Mouse (Mus musculus) heart, embryonic 14.5 days (tissue): Measurements from ENCODE around the gene Napsa. TPM values are rescaled to one million over a fixed set of nuclear protein-coding genes. Genes with fewer than 3 reads are reported as not detected.
A peak's percentile ranks its signal among the peaks of the same experiment; 100 is the strongest.

Experiments
- ATAC-seq: fragments of 200-750 bp; cut with Nextera tagmentation; 2 replicates; pipeline ENCODE4 v1.8.0; 2017; ENCODE audit warnings: low read depth, moderate TSS enrichment; ENCODE audit not compliant: insufficient number of reproducible peaks, insufficient read depth, low FRiP score
- H3K27ac ChIP-seq, 2 experiments: fragments of 200-500 bp in 1 of 2; fragments of 300-500 bp in 1 of 2; sonication (generic) in 1 of 2; replicated peaks in 1 of 2; 2 replicates each; pipeline ENCODE4 v1.5.1; 2012 to 2014; ENCODE audit warnings: low read depth in 2 of 2, low read length in 2 of 2, control low read depth in 1 of 2, mild to moderate bottlenecking in 1 of 2, mixed read lengths in 1 of 2; ENCODE audit not compliant: control insufficient read depth in 1 of 2, insufficient read depth in 1 of 2
- H3K27me3 ChIP-seq: fragments of 300-500 bp; sonication (generic); 2 replicates; pipeline ENCODE4 v1.6.1; 2014; ENCODE audit warnings: mild to moderate bottlenecking, low read length, control low read depth; ENCODE audit not compliant: control insufficient read depth, insufficient read depth
- H3K36me3 ChIP-seq: fragments of 300-500 bp; sonication (generic); 2 replicates; pipeline ENCODE4 v1.6.1; 2014; ENCODE audit warnings: mild to moderate bottlenecking, control low read depth, low read length, mixed read lengths; ENCODE audit not compliant: control insufficient read depth, insufficient read depth
- H3K4me1 ChIP-seq, 2 experiments: fragments of 200-500 bp in 1 of 2; fragments of 300-500 bp in 1 of 2; sonication (generic) in 1 of 2; 2 replicates each; pipeline ENCODE4 v1.6.1; 2012 to 2014; ENCODE audit warnings: low read length in 2 of 2, control low read depth in 1 of 2, mixed read lengths in 1 of 2; ENCODE audit not compliant: control insufficient read depth in 2 of 2, insufficient read depth in 2 of 2
- H3K4me2 ChIP-seq: fragments of 300-500 bp; sonication (generic); 2 replicates; pipeline ENCODE4 v1.6.1; 2014; ENCODE audit warnings: mild to moderate bottlenecking, low read length
- H3K4me3 ChIP-seq, 2 experiments: fragments of 200-500 bp in 1 of 2; fragments of 300-500 bp in 1 of 2; sonication (generic) in 1 of 2; 2 replicates each; pipeline ENCODE4 v1.5.1; 2012 to 2014; ENCODE audit warnings: low read length in 2 of 2, mild to moderate bottlenecking in 2 of 2, control low read depth in 1 of 2, low read depth in 1 of 2, moderate library complexity in 1 of 2; ENCODE audit not compliant: control insufficient read depth in 1 of 2, insufficient read depth in 1 of 2
- H3K9ac ChIP-seq: fragments of 300-500 bp; sonication (generic); 2 replicates; pipeline ENCODE4 v1.6.1; 2014; ENCODE audit warnings: mild to moderate bottlenecking, low read length
- H3K9me3 ChIP-seq: fragments of 300-500 bp; sonication (generic); 2 replicates; pipeline ENCODE4 v1.6.1; 2016; ENCODE audit warnings: low read length, control low read depth; ENCODE audit not compliant: control insufficient read depth
- WGBS: fragments of 180-500 bp; shearing (Covaris S2); extraction: QIAGEN DNeasy Blood & Tissue Kit; methylation state at CpG from one replicate; pipeline ENCODE4 v1.1.7; 2014; 5-methylcytosine and 5-hydroxymethylcytosine counted together
- polyA plus RNA-seq: library from polyadenylated mRNA; unstranded; fragments of >200 nt; fragmentation: Nextera tagmentation; extraction: Ambion mirVana; gene quantifications from 2 replicates; pipeline ENCODE4 v1.2.1, GENCODE M21; 2014

The Napsa gene
- 0.35 and 0.92 TPM in 2 replicates for polyA plus RNA-seq

GRCm38 (mm10) chr7:44572213-44572701 lies at the start of gene Napsa:
Gene Napsa, plus strand, starts transcription at chr7:44572380.
- H3K27me3 ChIP-seq, result 0 out of 2 replicates have a peak, but pooled peaks cover 2% of the 10 kb centered on the region
- H3K4me2 ChIP-seq, result no peak within 1 kb of the TSS
- no peak within 1 kb of the TSS for H3K9ac ChIP-seq
- no peaks in the 10 kb centered on the region for H3K36me3 ChIP-seq
- ATAC-seq, result no peak
- H3K27ac ChIP-seq, result no peak within 1 kb of the TSS
- WGBS, result 37% methylated on average over 7 of the region's 7 CpGs
- H3K4me3 ChIP-seq, result no peak within 1 kb of the TSS
- H3K9me3 ChIP-seq, result no peaks in the 10 kb centered on the region
- no peaks in the 10 kb centered on the region for H3K4me1 ChIP-seq

- H3K27me3 ChIP-seq, result peaks cover 50% of the 10 kb centered on the region
These were observed 49.1 kb upstream of the Napsa start for GRCm38 (mm10) chr7:44523056-44523455.

GRCm38 (mm10) chr7:44524502-44524901 lies 47.7 kb upstream of the Napsa start, which contains the start of gene Mybpc2:
Gene Mybpc2, minus strand, starts transcription at chr7:44524656.
- 25% methylated on average over 12 of the region's 12 CpGs for WGBS
- Histone ChIP-seq H3K4me1 (peaks cover 17 to 20% of the 10 kb centered on the region in 2 experiments), H3K4me2 (peak within 1 kb of the TSS; percentile 57), H3K9ac (peak within 1 kb of the TSS; percentile 70), H3K4me3 (peak within 1 kb of the TSS in 1 of 2 experiments; percentile 2; a peak in 2 of 4 replicates), H3K27me3 (peaks cover 56% of the 10 kb centered on the region), H3K9me3 (no peaks in the 10 kb centered on the region), H3K36me3 (no peaks in the 10 kb centered on the region), H3K27ac (peak within 1 kb of the TSS; percentile 10 to 24; a peak in 1 of 4 replicates)
- ATAC-seq, result no peak

More at GRCm38 (mm10) chr7:44523056-44523455, 49.1 kb upstream of the Napsa start:
- 69% methylated on average over 2 of the region's 2 CpGs for WGBS
- Histone ChIP-seq H3K9me3 (no peaks in the 10 kb centered on the region), H3K27ac (no peak overlapping the region), H3K4me2 (no peak overlapping the region), H3K36me3 (no peaks in the 10 kb centered on the region), H3K9ac (no peak overlapping the region), H3K4me3 (no peak overlapping the region), H3K4me1 (peaks cover 15 to 17% of the 10 kb centered on the region in 2 experiments)
- ATAC-seq, result no peak

DNA sequence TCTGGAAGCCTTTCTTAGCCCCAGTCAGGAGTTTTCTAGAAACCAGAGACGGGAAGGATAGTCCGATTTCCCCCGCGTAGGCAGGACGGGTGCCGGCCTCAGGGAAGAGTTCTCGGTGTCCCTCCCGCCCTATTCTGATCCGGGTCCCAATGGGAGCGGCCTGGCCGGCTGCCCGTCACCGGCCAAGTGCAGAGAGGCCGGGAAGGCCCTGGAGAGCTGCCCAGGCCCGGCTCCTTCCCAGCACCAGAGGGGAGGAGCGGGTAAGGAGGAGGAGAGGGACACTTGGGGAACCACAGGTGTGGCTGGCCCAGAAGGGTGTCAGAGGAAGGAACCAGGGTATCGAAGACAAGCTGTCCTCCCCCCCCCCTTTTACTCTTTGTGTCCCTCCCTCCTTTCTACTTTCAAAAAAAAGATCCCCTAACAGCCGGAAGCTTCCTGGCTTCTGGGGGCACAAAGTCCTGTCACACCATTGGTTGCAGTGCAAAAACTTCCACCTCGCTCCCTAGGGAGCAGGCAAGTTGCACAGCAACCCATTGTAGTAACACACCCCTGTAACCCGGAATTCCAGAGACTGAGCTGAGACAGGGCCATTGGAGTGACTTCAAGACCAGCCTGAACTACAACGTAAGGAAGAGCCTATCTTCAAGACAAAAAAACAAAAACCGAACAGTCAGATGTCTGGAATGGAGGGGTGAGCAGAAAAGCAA lies 46.9 kb upstream of the Napsa start:
- no peaks in the 10 kb centered on the region for H3K36me3 ChIP-seq
- peaks cover 17 to 20% of the 10 kb centered on the region in 2 experiments for H3K4me1 ChIP-seq
- peak overlapping the region in 1 of 2 experiments; percentile 24; a peak in 1 of 4 replicates for H3K27ac ChIP-seq
- ATAC-seq, result peak; percentile 66
- peak overlapping the region in 1 of 2 experiments; percentile 2; a peak in 2 of 4 replicates for H3K4me3 ChIP-seq
- H3K4me2 ChIP-seq, result peak overlapping the region; percentile 57
- no peaks in the 10 kb centered on the region for H3K9me3 ChIP-seq
- 12% methylated on average over 22 of the region's 22 CpGs for WGBS
- H3K27me3 ChIP-seq, result peaks cover 61% of the 10 kb centered on the region
- H3K9ac ChIP-seq, result peak overlapping the region; percentile 70

GRCm38 (mm10) chr7:44526414-44527154 lies 45.6 kb upstream of the Napsa start:
- ATAC-seq, result no peak
- 81% methylated on average over 14 of the region's 14 CpGs for WGBS
- H3K27me3 ChIP-seq, result peaks cover 51% of the 10 kb centered on the region

GRCm38 (mm10) chr7:44527483-44528398 lies 44.4 kb upstream of the Napsa start:
- Histone ChIP-seq H3K36me3 (peaks cover 4% of the 10 kb centered on the region), H3K27me3 (peaks cover 40% of the 10 kb centered on the region), H3K9me3 (no peaks in the 10 kb centered on the region), H3K4me2 (peak overlapping the region; percentile 91), H3K9ac (peak overlapping the region; percentile 71), H3K4me1 (peaks cover 16 to 17% of the 10 kb centered on the region in 2 experiments), H3K27ac (no peak overlapping the region), H3K4me3 (peak overlapping the region; percentile 18 to 43)
- no peak for ATAC-seq
- WGBS, result 6% methylated on average over 40 of the region's 40 CpGs

More at GRCm38 (mm10) chr7:44526414-44527154, 45.6 kb upstream of the Napsa start:
- Histone ChIP-seq H3K9me3 (no peaks in the 10 kb centered on the region), H3K4me2 (no peak overlapping the region), H3K27ac (no peak overlapping the region), H3K4me1 (peaks cover 17 to 19% of the 10 kb centered on the region in 2 experiments), H3K4me3 (no peak overlapping the region), H3K9ac (no peak overlapping the region), H3K36me3 (no peaks in the 10 kb centered on the region)

DNA sequence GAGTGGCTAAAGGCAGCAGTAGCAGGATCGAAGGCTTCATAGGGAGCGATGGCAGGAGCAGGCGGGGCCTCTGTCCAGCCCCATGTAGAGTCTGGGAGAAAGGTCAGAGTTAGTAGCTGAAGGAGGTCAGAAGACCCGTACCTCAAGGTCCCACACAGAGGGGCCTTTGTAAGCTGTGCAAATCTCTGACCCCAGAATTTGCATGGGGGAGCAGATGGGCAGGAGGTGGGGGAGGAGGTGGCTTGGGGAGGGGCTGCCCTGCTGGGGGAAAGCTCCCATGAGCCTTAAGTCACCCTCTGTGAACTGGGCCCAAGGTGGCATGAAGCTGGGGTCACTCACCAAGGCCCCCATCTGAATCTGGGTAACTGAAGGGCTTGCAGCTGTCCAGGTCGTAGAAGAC lies 42.7 kb upstream of the Napsa start:
- peaks cover 22% of the 10 kb centered on the region for H3K27me3 ChIP-seq

More for the DNA sequence above, 42.7 kb upstream of the Napsa start:
- WGBS, result 69% methylated on average over 5 of the region's 5 CpGs
- Histone ChIP-seq H3K4me3 (no peak overlapping the region), H3K4me1 (peaks cover 14 to 16% of the 10 kb centered on the region in 2 experiments), H3K9me3 (no peaks in the 10 kb centered on the region), H3K9ac (no peak overlapping the region), H3K36me3 (peaks cover 22% of the 10 kb centered on the region), H3K4me2 (no peak overlapping the region), H3K27ac (no peak overlapping the region)
- no peak for ATAC-seq
